Mouse (Mus musculus): ENCODE measurements around the gene Slco3a1. TPM values are rescaled to one million over a fixed set of nuclear protein-coding genes. Genes with fewer than 3 reads are reported as not detected.

The Slco3a1 gene
- 21.7 and 22.0 TPM in 2 replicates for polyA plus RNA-seq (2015; fragmentation: Nextera tagmentation; extraction: Ambion mirVana)

- H3K4me1 ChIP-seq: peaks cover 50% of the 10 kb centered on the region
- H3K27me3 ChIP-seq: peaks cover 16% of the 10 kb centered on the region
- peak within 1 kb of the TSS; percentile 79 for H3K9ac ChIP-seq
- H3K4me3 ChIP-seq (replicated peaks): peak within 1 kb of the TSS; percentile 82
- peak within 1 kb of the TSS; percentile 94 for H3K4me2 ChIP-seq
- H3K9me3 ChIP-seq (replicated peaks): no peaks in the 10 kb centered on the region
- H3K27ac ChIP-seq: peak within 1 kb of the TSS; percentile 80
- peak; percentile 84 for ATAC-seq (replicated peaks; ENCODE audit: low FRiP score)
- WGBS: 1% methylated on average over 60 of the region's 66 CpGs
- H3K36me3 ChIP-seq: no peaks in the 10 kb centered on the region
These were observed at the start of gene Slco3a1 for GRCm38 (mm10) chr7:74554608-74555311. Gene Slco3a1 (minus strand): TSS chr7:74554780.

- no peak overlapping the region for H3K4me3 ChIP-seq (replicated peaks)
- no peak for ATAC-seq (replicated peaks; ENCODE audit: low FRiP score)
- H3K27ac ChIP-seq: no peak overlapping the region
- H3K4me2 ChIP-seq: no peak overlapping the region
- no peaks in the 10 kb centered on the region for H3K36me3 ChIP-seq
- WGBS: 92% methylated on average over 5 of the region's 5 CpGs
- no peaks in the 10 kb centered on the region for H3K4me1 ChIP-seq
- H3K9me3 ChIP-seq (replicated peaks): no peaks in the 10 kb centered on the region
- no peak overlapping the region for H3K9ac ChIP-seq
- H3K27me3 ChIP-seq: no peaks in the 10 kb centered on the region
These were observed 46.4 kb upstream of the Slco3a1 start for GRCm38 (mm10) chr7:74600996-74601395.

GRCm38 (mm10) chr7:74579411-74579810 is 24.8 kb upstream of the Slco3a1 start:
- ATAC-seq (replicated peaks; ENCODE audit: low FRiP score): no peak
- H3K9ac ChIP-seq: no peak overlapping the region
- H3K4me3 ChIP-seq (replicated peaks): no peak overlapping the region
- no peak overlapping the region for H3K4me2 ChIP-seq
- no peaks in the 10 kb centered on the region for H3K4me1 ChIP-seq
- H3K9me3 ChIP-seq (replicated peaks): no peaks in the 10 kb centered on the region
- no peak overlapping the region for H3K27ac ChIP-seq
- no peaks in the 10 kb centered on the region for H3K27me3 ChIP-seq
- 90% methylated on average over 1 of the region's 1 CpGs for WGBS
- H3K36me3 ChIP-seq: no peaks in the 10 kb centered on the region

GRCm38 (mm10) chr7:74575678-74576077 is 21.1 kb upstream of the Slco3a1 start:
- Histone ChIP-seq H3K9ac (no peak overlapping the region), H3K27ac (no peak overlapping the region), H3K36me3 (no peaks in the 10 kb centered on the region), H3K4me2 (no peak overlapping the region), H3K9me3 (replicated peaks) (no peaks in the 10 kb centered on the region), H3K27me3 (no peaks in the 10 kb centered on the region), H3K4me1 (no peaks in the 10 kb centered on the region), H3K4me3 (replicated peaks) (no peak overlapping the region)
- 75% methylated on average over 3 of the region's 3 CpGs for WGBS
- no peak for ATAC-seq (replicated peaks; ENCODE audit: low FRiP score)

GRCm38 (mm10) chr7:74555416-74555815 is 836 bp upstream of the Slco3a1 start:
- peak; percentile 26; the same call in 1 of the 2 replicates for ATAC-seq (replicated peaks; ENCODE audit: low FRiP score)
- Histone ChIP-seq H3K4me2 (peak overlapping the region; percentile 94), H3K36me3 (no peaks in the 10 kb centered on the region), H3K4me3 (replicated peaks) (peak overlapping the region; percentile 82), H3K27me3 (peaks cover 16% of the 10 kb centered on the region), H3K27ac (peak overlapping the region; percentile 80), H3K4me1 (peaks cover 46% of the 10 kb centered on the region), H3K9ac (peak overlapping the region; percentile 79), H3K9me3 (replicated peaks) (no peaks in the 10 kb centered on the region)
- 18% methylated on average over 6 of the region's 6 CpGs for WGBS

- Histone ChIP-seq H3K4me2 (peak overlapping the region; percentile 94), H3K27ac (peak overlapping the region; percentile 80), H3K9ac (peak overlapping the region; percentile 79), H3K4me3 (replicated peaks) (peak overlapping the region; percentile 82), H3K36me3 (no peaks in the 10 kb centered on the region), H3K9me3 (replicated peaks) (no peaks in the 10 kb centered on the region), H3K4me1 (peaks cover 57% of the 10 kb centered on the region), H3K27me3 (peaks cover 16% of the 10 kb centered on the region)
- WGBS: under 1% methylated on average over 44 of the region's 46 CpGs
- ATAC-seq (replicated peaks; ENCODE audit: low FRiP score): peak; percentile 55
These were observed 479 bp downstream of the Slco3a1 start for GRCm38 (mm10) chr7:74554041-74554561.

- Histone ChIP-seq H3K36me3 (no peaks in the 10 kb centered on the region), H3K27me3 (peaks cover 16% of the 10 kb centered on the region), H3K4me3 (replicated peaks) (peak overlapping the region; percentile 82), H3K27ac (no peak overlapping the region), H3K4me2 (peak overlapping the region; percentile 94), H3K4me1 (peaks cover 64% of the 10 kb centered on the region), H3K9me3 (replicated peaks) (no peaks in the 10 kb centered on the region), H3K9ac (0 out of 2 replicates have a peak overlapping the region, but pooled peaks have one; percentile 79)
- WGBS: 50% methylated on average over 8 of the region's 8 CpGs
- ATAC-seq (replicated peaks; ENCODE audit: low FRiP score): no peak
These were observed 1.4 kb downstream of the Slco3a1 start for GRCm38 (mm10) chr7:74553111-74553650.

GRCm38 (mm10) chr7:74552546-74552945 is 2.0 kb downstream of the Slco3a1 start:
- Histone ChIP-seq H3K36me3 (no peaks in the 10 kb centered on the region), H3K9ac (no peak overlapping the region), H3K4me1 (peaks cover 68% of the 10 kb centered on the region), H3K27ac (no peak overlapping the region), H3K4me2 (peak overlapping the region; percentile 94), H3K9me3 (replicated peaks) (no peaks in the 10 kb centered on the region), H3K4me3 (replicated peaks) (peak overlapping the region; percentile 82), H3K27me3 (peaks cover 14% of the 10 kb centered on the region)
- ATAC-seq (replicated peaks; ENCODE audit: low FRiP score): no peak
- WGBS: 50% methylated on average over 4 of the region's 4 CpGs

- H3K4me2 ChIP-seq: peak overlapping the region; percentile 94
- no peak for ATAC-seq (replicated peaks; ENCODE audit: low FRiP score)
These were observed 2.6 kb downstream of the Slco3a1 start for GRCm38 (mm10) chr7:74552000-74552358.

GRCm38 (mm10) chr7:74551338-74551999 is 3.1 kb downstream of the Slco3a1 start:
- WGBS: 65% methylated on average over 9 of the region's 9 CpGs
- no peaks in the 10 kb centered on the region for H3K36me3 ChIP-seq
- no peak overlapping the region for H3K4me3 ChIP-seq (replicated peaks)
- H3K27me3 ChIP-seq: peaks cover 13% of the 10 kb centered on the region
- H3K27ac ChIP-seq: no peak overlapping the region
- H3K9ac ChIP-seq: no peak overlapping the region
- ATAC-seq (replicated peaks; ENCODE audit: low FRiP score): no peak
- H3K4me1 ChIP-seq: peaks cover 68% of the 10 kb centered on the region
- peak overlapping the region; percentile 94 for H3K4me2 ChIP-seq
- no peaks in the 10 kb centered on the region for H3K9me3 ChIP-seq (replicated peaks)

More at GRCm38 (mm10) chr7:74552000-74552358, 2.6 kb downstream of the Slco3a1 start:
- H3K36me3 ChIP-seq: no peaks in the 10 kb centered on the region
- WGBS: 32% methylated on average over 2 of the region's 2 CpGs
- H3K4me3 ChIP-seq (replicated peaks): peak overlapping the region; percentile 82; the same call in 1 of the 2 replicates
- no peaks in the 10 kb centered on the region for H3K9me3 ChIP-seq (replicated peaks)
- peaks cover 13% of the 10 kb centered on the region for H3K27me3 ChIP-seq
- H3K9ac ChIP-seq: no peak overlapping the region
- no peak overlapping the region for H3K27ac ChIP-seq
- H3K4me1 ChIP-seq: peaks cover 68% of the 10 kb centered on the region

GRCm38 (mm10) chr7:74549686-74550085 is 4.9 kb downstream of the Slco3a1 start:
- H3K27me3 ChIP-seq: peaks cover 13% of the 10 kb centered on the region
- H3K4me1 ChIP-seq: peaks cover 58% of the 10 kb centered on the region
- H3K4me2 ChIP-seq: peak overlapping the region; percentile 14; the same call in 1 of the 2 replicates
- H3K9ac ChIP-seq: no peak overlapping the region
- ATAC-seq (replicated peaks; ENCODE audit: low FRiP score): peak; percentile 24; the same call in 1 of the 2 replicates
- no peak overlapping the region for H3K4me3 ChIP-seq (replicated peaks)
- peak overlapping the region; percentile 28; the same call in 1 of the 2 replicates for H3K27ac ChIP-seq
- no peaks in the 10 kb centered on the region for H3K36me3 ChIP-seq
- no peaks in the 10 kb centered on the region for H3K9me3 ChIP-seq (replicated peaks)
- WGBS: 17% methylated on average over 6 of the region's 6 CpGs

Data from kidney, embryonic 15.5 days (tissue).